Comparison of ENCODE assay signal across 12 mouse cellular contexts in genomic region chr5:100279474-100279873, GRCm38 (mm10).
"Had no signal": no experiment of that assay in that cellular context is flagged by ENCODE, and none has a peak within 500 bp of the region (broad histone marks: within the 10 kb centered on the region; RNA-seq: fewer than 3 reads in every experiment).

No protein-coding gene starts in this region.

- H3K27me3 ChIP-seq: limb, embryonic 13.5 days; midbrain, embryonic 13.5 days; stomach, embryonic 15.5 days had no signal

- H3K4me3 ChIP-seq: layer of hippocampus, adult 2 months; limb, embryonic 13.5 days; midbrain, embryonic 13.5 days; stomach, embryonic 15.5 days had no signal

- H3K36me3 ChIP-seq: limb, embryonic 13.5 days; midbrain, embryonic 13.5 days; stomach, embryonic 15.5 days had no signal

- DNase-seq: kidney, postnatal 10 days; kidney, postnatal 4 days; left cerebral cortex, postnatal 4 days; lung, adult 18-20 months; lung, postnatal 36 days; right cerebral cortex, postnatal 4 days; spleen, adult 18-20 months; thymus, postnatal 4 days had no signal

- H3K9me3 ChIP-seq: limb, embryonic 13.5 days; midbrain, embryonic 13.5 days; stomach, embryonic 15.5 days had no signal

- H3K4me1 ChIP-seq: midbrain, embryonic 13.5 days; stomach, embryonic 15.5 days had no signal
